Mouse (Mus musculus) R1 (cell line): ENCODE measurements around the gene Ikzf2.

ENCODE experiments used
- DNase-seq: peaks from one replicate; pipeline ENCODE4 v3.0.0-alpha.2; 2018; ENCODE audit warnings: low read depth, low spot score

The Ikzf2 gene

GRCm38 (mm10) chr1:69513595-69514250 is 173.3 kb downstream of the Ikzf2 start:
- DNase-seq = no peak

- no peak for DNase-seq
Measured at GRCm38 (mm10) chr1:69508275-69508674, 178.8 kb downstream of the Ikzf2 start.

GRCm38 (mm10) chr1:69507513-69507912 is 179.5 kb downstream of the Ikzf2 start:
- no peak for DNase-seq

GRCm38 (mm10) chr1:69506615-69507159 is 180.4 kb downstream of the Ikzf2 start:
- no peak for DNase-seq

GRCm38 (mm10) chr1:69506011-69506410 is 181.0 kb downstream of the Ikzf2 start:
- no peak for DNase-seq

- no peak for DNase-seq
Measured at GRCm38 (mm10) chr1:69500388-69500787, 186.7 kb downstream of the Ikzf2 start.

GRCm38 (mm10) chr1:69499652-69500051 is 187.4 kb downstream of the Ikzf2 start:
- no peak for DNase-seq

GRCm38 (mm10) chr1:69498862-69499306 is 188.2 kb downstream of the Ikzf2 start:
- no peak for DNase-seq

- DNase-seq = no peak
Measured at GRCm38 (mm10) chr1:69496055-69496454, 191.0 kb downstream of the Ikzf2 start.

- no peak for DNase-seq
Measured at GRCm38 (mm10) chr1:69493309-69494047, 193.6 kb downstream of the Ikzf2 start.

GRCm38 (mm10) chr1:69492013-69492412 is 195.0 kb downstream of the Ikzf2 start:
- no peak for DNase-seq

GRCm38 (mm10) chr1:69489026-69489425 is 198.0 kb downstream of the Ikzf2 start:
- DNase-seq = peak; percentile 10

- no peak for DNase-seq
Measured at GRCm38 (mm10) chr1:69488625-69489024, 198.4 kb downstream of the Ikzf2 start.
